Mouse (Mus musculus): Measurements from ENCODE around the gene Huwe1.

Huwe1 gene

GRCm38 (mm10) chrX:151951181-151951580 lies 150.6 kb downstream of the Huwe1 start:
- no peak for DNase-seq (ENCODE audit: low read depth, low spot score)

All from ES-CJ7 (cell line).